Mouse (Mus musculus): ENCODE results near the gene Nlrc4.

- no peak for TF ChIP-seq CTCF (IDR thresholded peaks at IDR 0.05; ENCODE audit: insufficient read depth, low read length)
- no peak for TF ChIP-seq POLR2A (IDR thresholded peaks at IDR 0.05; ENCODE audit: borderline replicate concordance, extremely low read depth, low read depth, low read length)
Measured at GRCm38 (mm10) chr17:74489901-74490220, 30.9 kb upstream of the Nlrc4 start.
